Mouse (Mus musculus) liver, adult 2 months (tissue): ENCODE measurements at regions not wholly inside any gene's neighbourhood (a gene's known extent, or its start where the extent isn't known, plus 50 kb on each side); places are given as distances from the start of the nearest gene placed in this dataset.

ENCODE experiments used
- DNase-seq: peaks from one replicate; pipeline ENCODE4 v3.0.0-alpha.2; 2011; ENCODE audit warnings: low read depth, low spot score; ENCODE audit errors: extremely low read depth
- H3K27ac ChIP-seq: fragments of 200-500 bp; replicated peaks from 2 replicates; pipeline ENCODE4 v1.5.1; 2012; ENCODE audit warnings: low read depth, mild to moderate bottlenecking, control low read depth, inconsistent platforms, low read length; ENCODE audit not compliant: insufficient read depth
- H3K27me3 ChIP-seq: fragments of 200-500 bp; 2 replicates; pipeline ENCODE4 v1.6.1; 2012; ENCODE audit warnings: mild to moderate bottlenecking, moderate library complexity, low read length, inconsistent platforms; ENCODE audit not compliant: control insufficient read depth, insufficient read depth
- H3K36me3 ChIP-seq: fragments of 200-500 bp; 2 replicates; pipeline ENCODE4 v1.6.1; 2012; ENCODE audit warnings: low read length, inconsistent platforms; ENCODE audit not compliant: control insufficient read depth, insufficient read depth
- H3K4me1 ChIP-seq: fragments of 200-500 bp; 2 replicates; pipeline ENCODE4 v1.6.1; 2011; ENCODE audit warnings: low read length; ENCODE audit not compliant: control insufficient read depth, insufficient read depth
- H3K4me3 ChIP-seq: fragments of 200-500 bp; 2 replicates; pipeline ENCODE4 v1.5.1; 2011; ENCODE audit warnings: low read depth, mild to moderate bottlenecking, control low read depth, low read length, moderate library complexity; ENCODE audit not compliant: insufficient read depth
- H3K79me2 ChIP-seq: fragments of 200-500 bp; 2 replicates; pipeline ENCODE4 v1.6.1; 2012; ENCODE audit warnings: inconsistent platforms, mild to moderate bottlenecking, low read length, moderate library complexity; ENCODE audit not compliant: control insufficient read depth, insufficient read depth
- H3K9ac ChIP-seq: fragments of 200-500 bp; 2 replicates; pipeline ENCODE4 v1.6.1; 2012; ENCODE audit warnings: low read depth, mild to moderate bottlenecking, control low read depth, inconsistent platforms, low read length
- CTCF ChIP-seq: fragments of 200-500 bp; IDR thresholded peaks from 2 replicates; pipeline ENCODE4 v1.5.1; 2011; ENCODE audit warnings: low read depth, low read length, control low read depth
- POLR2A ChIP-seq: fragments of 200-500 bp; IDR thresholded peaks from 2 replicates; pipeline ENCODE4 v1.6.1; 2011; ENCODE audit warnings: low read length, control low read depth; ENCODE audit not compliant: insufficient read depth; ENCODE audit errors: extremely low read depth
- WGBS: fragments of 180-500 bp; shearing (Covaris S2); methylation state at CpG from one replicate; pipeline ENCODE4 v1.1.7; 2018; 5-methylcytosine and 5-hydroxymethylcytosine counted together

- no peaks in the 10 kb centered on the region for H3K36me3 ChIP-seq
- H3K79me2 ChIP-seq = no peaks in the 10 kb centered on the region
- H3K27ac ChIP-seq = peak overlapping the region; percentile 97
- H3K9ac ChIP-seq = peak overlapping the region; percentile 76
- H3K4me3 ChIP-seq = peak overlapping the region; percentile 46
- H3K27me3 ChIP-seq = no peaks in the 10 kb centered on the region
- H3K4me1 ChIP-seq = peaks cover 40% of the 10 kb centered on the region
- 10% methylated on average over 11 of the region's 12 CpGs for WGBS
- 0 out of 2 replicates have a peak, but pooled peaks have one; percentile 39 for TF ChIP-seq POLR2A
- no peak for TF ChIP-seq CTCF
- DNase-seq = peak; percentile 67
Observed at GRCm38 (mm10) chr8:126660658-126661316, 67.0 kb upstream of the Irf2bp2 start.

- peak; percentile 97 for DNase-seq
- Histone ChIP-seq H3K4me1 (peaks cover 42% of the 10 kb centered on the region), H3K79me2 (no peaks in the 10 kb centered on the region), H3K4me3 (peak overlapping the region; percentile 46), H3K36me3 (no peaks in the 10 kb centered on the region), H3K9ac (peak overlapping the region; percentile 76), H3K27me3 (no peaks in the 10 kb centered on the region), H3K27ac (peak overlapping the region; percentile 99)
- 21% methylated on average over 12 of the region's 12 CpGs for WGBS
- no peak for TF ChIP-seq CTCF
- TF ChIP-seq POLR2A = 0 out of 2 replicates have a peak, but pooled peaks have one; percentile 42
Observed at GRCm38 (mm10) chr8:126659691-126660657, 66.2 kb upstream of the Irf2bp2 start.

DNA sequence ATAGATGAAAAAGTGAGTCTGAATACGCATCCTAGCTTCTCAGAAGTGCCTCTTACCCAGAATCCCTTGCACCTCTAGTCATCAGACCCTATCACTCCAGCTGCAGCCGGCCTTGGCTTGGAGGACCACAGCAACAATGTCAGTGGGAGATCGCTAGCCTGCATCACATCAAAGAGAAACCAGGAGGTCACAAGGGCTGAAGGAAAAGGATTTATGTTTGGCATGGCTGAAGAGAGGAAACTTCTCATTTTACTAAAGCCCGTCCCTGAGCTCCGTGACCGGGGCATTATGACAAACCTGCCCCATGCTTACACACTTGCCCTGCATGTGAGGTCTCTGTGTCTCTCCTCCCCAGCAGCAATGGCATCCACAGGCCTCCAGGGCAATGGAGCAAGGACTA, 63.8 kb upstream of the Irf2bp2 start:
- Histone ChIP-seq H3K27ac (peak overlapping the region; percentile 98), H3K79me2 (no peaks in the 10 kb centered on the region), H3K27me3 (no peaks in the 10 kb centered on the region), H3K4me1 (peaks cover 31% of the 10 kb centered on the region), H3K4me3 (no peak overlapping the region), H3K36me3 (no peaks in the 10 kb centered on the region), H3K9ac (peak overlapping the region; percentile 44)
- no peak for DNase-seq
- TF ChIP-seq CTCF (no peak; the same call in 1 of the 2 replicates), POLR2A (no peak)
- 93% methylated on average over 6 of the region's 6 CpGs for WGBS

GRCm38 (mm10) chr8:126656554-126657260, 62.9 kb upstream of the Irf2bp2 start:
- Histone ChIP-seq H3K4me3 (0 out of 2 replicates have a peak overlapping the region, but pooled peaks have one; percentile 6), H3K27me3 (no peaks in the 10 kb centered on the region), H3K9ac (peak overlapping the region; percentile 63), H3K4me1 (peaks cover 24% of the 10 kb centered on the region), H3K36me3 (no peaks in the 10 kb centered on the region), H3K79me2 (no peaks in the 10 kb centered on the region), H3K27ac (peak overlapping the region; percentile 98)
- TF ChIP-seq CTCF = no peak
- no peak for TF ChIP-seq POLR2A
- peak; percentile 99 for DNase-seq
- WGBS = 22% methylated on average over 10 of the region's 10 CpGs

DNA sequence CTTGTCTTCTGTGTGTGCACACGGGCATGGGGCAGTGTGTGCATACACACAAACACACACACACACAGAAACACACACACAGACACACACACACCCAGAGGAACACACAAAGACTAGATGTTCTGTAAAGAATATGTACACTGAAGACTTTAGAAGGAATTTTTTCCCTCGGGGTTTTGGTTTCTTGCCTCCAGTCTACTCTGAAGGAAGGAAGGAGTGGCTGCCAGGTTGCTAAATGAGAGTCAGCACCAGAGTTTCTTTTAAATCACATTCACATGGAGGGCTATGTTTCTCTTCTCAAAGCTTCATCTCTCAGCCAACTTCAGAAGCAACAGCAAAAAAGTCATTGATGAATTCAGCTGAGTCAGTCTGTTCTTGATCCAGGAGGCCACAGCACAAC, 61.8 kb upstream of the Irf2bp2 start:
- Histone ChIP-seq H3K4me1 (peaks cover 24% of the 10 kb centered on the region), H3K79me2 (no peaks in the 10 kb centered on the region), H3K9ac (peak overlapping the region; percentile 63), H3K27me3 (no peaks in the 10 kb centered on the region), H3K36me3 (no peaks in the 10 kb centered on the region), H3K4me3 (no peak overlapping the region), H3K27ac (peak overlapping the region; percentile 98)
- WGBS = 64% methylated on average over 2 of the region's 2 CpGs
- TF ChIP-seq POLR2A = no peak
- TF ChIP-seq CTCF = no peak
- DNase-seq = no peak
